Mouse (Mus musculus): ENCODE results near the gene Dtd2.

- no peak for TF ChIP-seq POLR2A (IDR thresholded peaks at IDR 0.05; ENCODE audit: insufficient read depth, low read depth, low read length)
- no peak for TF ChIP-seq CTCF (IDR thresholded peaks at IDR 0.05)
Observed at GRCm38 (mm10) chr12:51952309-51952708, 54.0 kb downstream of the Dtd2 start.
